Comparison of ENCODE assay signal across 8 mouse cellular contexts in the genomic region with DNA sequence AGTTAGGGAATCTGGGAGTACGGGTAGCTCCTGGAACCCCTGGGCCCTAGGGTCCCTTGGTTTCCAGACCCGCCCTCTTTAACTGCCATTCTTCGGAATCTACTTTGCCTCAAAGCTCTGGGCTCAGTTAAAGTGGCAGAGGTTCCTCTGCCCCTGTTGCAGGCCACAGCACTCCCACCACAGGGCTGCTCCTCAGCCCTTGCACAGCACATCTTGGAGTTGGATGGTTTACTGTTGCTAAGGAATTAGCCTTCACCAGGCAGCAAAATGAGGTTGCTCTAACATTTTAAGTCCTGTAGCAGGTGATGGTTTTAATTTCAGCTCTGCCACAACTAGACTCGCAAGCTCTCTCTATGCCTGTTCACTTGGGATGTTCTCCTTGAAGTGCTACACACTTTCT. TPM values are rescaled to one million over a fixed set of nuclear protein-coding genes. Genes with fewer than 3 reads are reported as not detected.
A peak's percentile ranks its signal among the peaks of the same experiment; 100 is the strongest.
DNase-seq lines count a peak whose midpoint lies in the region; ATAC-seq lines count a peak whose summit lies in the region.

Gene Brd3, minus strand, starts transcription at position 101 of the 400 bp plus-strand sequence.

- WGBS in lung, embryonic 16.5 days: 60% methylated on average over 4 of the region's 4 CpGs
- 55% methylated on average over 4 of the region's 4 CpGs for WGBS in embryonic facial prominence, embryonic 13.5 days
- 67% methylated on average over 4 of the region's 4 CpGs for WGBS in heart, embryonic 15.5 days
- WGBS in neural tube, embryonic 12.5 days: 63% methylated on average over 4 of the region's 4 CpGs

- no peak within 1 kb of the TSS for H3K27ac ChIP-seq in lung, embryonic 16.5 days (ENCODE audit: low read length)
- H3K27ac ChIP-seq in embryonic facial prominence, embryonic 13.5 days: no peak within 1 kb of the TSS
- H3K27ac ChIP-seq in heart, embryonic 15.5 days: no peak within 1 kb of the TSS
- no peak within 1 kb of the TSS for H3K27ac ChIP-seq in neural tube, embryonic 12.5 days

- no peak for DNase-seq in lung, adult 18-20 months
- no peak for DNase-seq in left cerebral cortex, postnatal 25 days (ENCODE audit: low spot score in 2 of 2)
- DNase-seq in urinary bladder, postnatal 25 days (ENCODE audit: low spot score): no peak
- no peak for DNase-seq in cerebellum, adult 9-11 months

- peaks cover 17% of the 10 kb centered on the region for H3K4me1 ChIP-seq in lung, embryonic 16.5 days (replicated peaks; ENCODE audit: control insufficient read depth, insufficient read depth, low read length)
- peaks cover 18% of the 10 kb centered on the region for H3K4me1 ChIP-seq in embryonic facial prominence, embryonic 13.5 days
- peaks cover 23% of the 10 kb centered on the region for H3K4me1 ChIP-seq in heart, embryonic 15.5 days (replicated peaks)
- no peaks in the 10 kb centered on the region for H3K4me1 ChIP-seq in neural tube, embryonic 12.5 days

- H3K9me3 ChIP-seq in lung, embryonic 16.5 days (ENCODE audit: control insufficient read depth, low read length): peaks cover 7% of the 10 kb centered on the region
- peaks cover 6% of the 10 kb centered on the region; the same call in 1 of the 2 replicates for H3K9me3 ChIP-seq in embryonic facial prominence, embryonic 13.5 days
- H3K9me3 ChIP-seq in heart, embryonic 15.5 days (replicated peaks): no peaks in the 10 kb centered on the region
- no peaks in the 10 kb centered on the region for H3K9me3 ChIP-seq in neural tube, embryonic 12.5 days

- 0 out of 2 replicates have a peak within 1 kb of the TSS, but pooled peaks have one; percentile 18 for H3K9ac ChIP-seq in lung, embryonic 16.5 days (ENCODE audit: low read length)
- H3K9ac ChIP-seq in embryonic facial prominence, embryonic 13.5 days: peak within 1 kb of the TSS; percentile 41; the same call in 1 of the 2 replicates
- no peak within 1 kb of the TSS for H3K9ac ChIP-seq in heart, embryonic 15.5 days
- H3K9ac ChIP-seq in neural tube, embryonic 12.5 days: no peak within 1 kb of the TSS

- no peak for ATAC-seq in lung, embryonic 16.5 days (ENCODE audit: low read depth)
- no peak for ATAC-seq in embryonic facial prominence, embryonic 13.5 days (ENCODE audit: insufficient number of reproducible peaks, insufficient read depth, low FRiP score, low TSS enrichment, low read depth)
- ATAC-seq in heart, embryonic 15.5 days (replicated peaks; ENCODE audit: insufficient number of reproducible peaks, insufficient read depth, low FRiP score, low read depth): no peak
- ATAC-seq in neural tube, embryonic 12.5 days (ENCODE audit: low FRiP score, low read depth): no peak

- H3K36me3 ChIP-seq in lung, embryonic 16.5 days (ENCODE audit: control insufficient read depth, insufficient read depth, low read length): no peaks in the 10 kb centered on the region
- no peaks in the 10 kb centered on the region for H3K36me3 ChIP-seq in embryonic facial prominence, embryonic 13.5 days
- no peaks in the 10 kb centered on the region for H3K36me3 ChIP-seq in heart, embryonic 15.5 days
- no peaks in the 10 kb centered on the region for H3K36me3 ChIP-seq in neural tube, embryonic 12.5 days

- H3K4me3 ChIP-seq in lung, embryonic 16.5 days (ENCODE audit: low read length): no peak within 1 kb of the TSS
- no peak within 1 kb of the TSS for H3K4me3 ChIP-seq in embryonic facial prominence, embryonic 13.5 days
- no peak within 1 kb of the TSS for H3K4me3 ChIP-seq in heart, embryonic 15.5 days
- H3K4me3 ChIP-seq in neural tube, embryonic 12.5 days: no peak within 1 kb of the TSS

- intact Hi-C loops in left cerebral cortex, postnatal 25 days (cut with DNase I): no loop called here

- H3K4me2 ChIP-seq in lung, embryonic 16.5 days (ENCODE audit: low read depth, low read length): no peak within 1 kb of the TSS
- no peak within 1 kb of the TSS for H3K4me2 ChIP-seq in embryonic facial prominence, embryonic 13.5 days
- H3K4me2 ChIP-seq in heart, embryonic 15.5 days: no peak within 1 kb of the TSS
- H3K4me2 ChIP-seq in neural tube, embryonic 12.5 days (replicated peaks): no peak within 1 kb of the TSS

- no peaks in the 10 kb centered on the region for H3K27me3 ChIP-seq in lung, embryonic 16.5 days (ENCODE audit: control insufficient read depth, insufficient read depth, low read depth, low read length)
- H3K27me3 ChIP-seq in embryonic facial prominence, embryonic 13.5 days: no peaks in the 10 kb centered on the region
- H3K27me3 ChIP-seq in heart, embryonic 15.5 days: no peaks in the 10 kb centered on the region
- no peaks in the 10 kb centered on the region for H3K27me3 ChIP-seq in neural tube, embryonic 12.5 days (replicated peaks)

RNA-seq across cellular contexts. Expression of gene Brd3, which starts in this region (rescaled TPM):
- 84.9 and 99.0 TPM in 2 replicates for polyA plus RNA-seq in lung, embryonic 16.5 days (2015; fragmentation: Nextera tagmentation; extraction: Ambion mirVana)
- polyA plus RNA-seq in embryonic facial prominence, embryonic 13.5 days (2015; fragmentation: Nextera tagmentation; extraction: Ambion mirVana): 116 and 138 TPM in 2 replicates
- polyA plus RNA-seq in heart, embryonic 15.5 days (2015; fragmentation: Nextera tagmentation; extraction: Ambion mirVana): 52.9 and 65.0 TPM in 2 replicates
- 10 to 100 TPM; 47.3 to 52.9 TPM for total RNA-seq in left cerebral cortex, postnatal 25 days (2021)
- 139 TPM in 2 replicates for polyA plus RNA-seq in neural tube, embryonic 12.5 days (2016; fragmentation: Nextera tagmentation; extraction: Ambion mirVana)

Comparison
In these comparisons a context has a peak if more than half of its experiments do, and no peak if none do; other contexts are left out.
1. H3K9ac ChIP-seq: peak in lung, embryonic 16.5 days (single experiment) and embryonic facial prominence, embryonic 13.5 days (single experiment); none in heart, embryonic 15.5 days (single experiment) and neural tube, embryonic 12.5 days (single experiment).